Mouse (Mus musculus): Measurements from ENCODE around the gene Aox1.

Aox1 gene

GRCm38 (mm10) chr1:58110241-58110640, 80.5 kb downstream of the Aox1 start:
- DNase-seq (ENCODE audit: low spot score in 2 of 2): no peak

DNA sequence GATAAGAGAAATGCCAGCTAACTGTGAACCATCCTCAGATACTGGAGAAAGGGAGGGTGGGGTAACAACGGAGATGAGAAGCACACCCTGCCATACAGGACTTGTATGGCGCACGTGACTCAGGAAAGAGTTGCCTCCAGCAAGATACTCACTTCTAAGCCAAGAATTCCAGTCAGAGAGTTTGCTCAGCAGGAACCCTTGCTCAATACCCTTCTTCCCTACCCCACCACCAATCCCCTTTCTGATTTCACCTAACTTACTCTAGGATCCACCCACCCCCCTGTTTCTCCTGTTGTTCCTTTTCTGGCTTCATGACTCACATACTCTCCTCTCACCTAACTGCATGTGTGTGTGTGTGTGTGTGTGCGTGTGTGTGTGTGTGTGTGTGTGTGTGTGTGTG, 81.6 kb downstream of the Aox1 start:
- no peak for DNase-seq (ENCODE audit: low spot score in 2 of 2)

DNA sequence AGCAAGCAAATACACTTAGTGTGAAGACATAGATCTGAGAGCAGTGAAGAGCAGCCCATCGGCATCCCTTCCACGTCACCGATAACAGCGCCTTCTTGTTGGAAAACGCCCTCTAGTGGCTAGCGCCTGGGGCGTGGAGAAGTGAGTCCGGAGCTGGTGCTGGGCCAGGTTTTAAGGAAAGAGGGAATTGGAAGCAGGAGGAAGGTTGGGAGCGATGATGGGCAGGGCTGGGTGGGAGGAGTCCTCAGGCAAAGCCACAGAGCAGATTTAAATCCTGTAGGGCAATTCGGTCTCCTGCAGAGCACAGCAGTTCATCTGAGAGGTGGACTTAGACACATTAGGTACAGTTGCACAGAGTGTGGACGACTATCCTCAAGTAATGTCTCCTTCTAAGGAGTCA, 83.1 kb downstream of the Aox1 start, which contains the start of gene Aox3:
Gene Aox3, plus strand, starts transcription at position 251 of the 400 bp plus-strand sequence.
- DNase-seq (ENCODE audit: low spot score in 2 of 2): peak; percentile 55 to 56

GRCm38 (mm10) chr1:58113441-58113840, 83.7 kb downstream of the Aox1 start:
- no peak for DNase-seq (ENCODE audit: low spot score in 2 of 2)

DNA sequence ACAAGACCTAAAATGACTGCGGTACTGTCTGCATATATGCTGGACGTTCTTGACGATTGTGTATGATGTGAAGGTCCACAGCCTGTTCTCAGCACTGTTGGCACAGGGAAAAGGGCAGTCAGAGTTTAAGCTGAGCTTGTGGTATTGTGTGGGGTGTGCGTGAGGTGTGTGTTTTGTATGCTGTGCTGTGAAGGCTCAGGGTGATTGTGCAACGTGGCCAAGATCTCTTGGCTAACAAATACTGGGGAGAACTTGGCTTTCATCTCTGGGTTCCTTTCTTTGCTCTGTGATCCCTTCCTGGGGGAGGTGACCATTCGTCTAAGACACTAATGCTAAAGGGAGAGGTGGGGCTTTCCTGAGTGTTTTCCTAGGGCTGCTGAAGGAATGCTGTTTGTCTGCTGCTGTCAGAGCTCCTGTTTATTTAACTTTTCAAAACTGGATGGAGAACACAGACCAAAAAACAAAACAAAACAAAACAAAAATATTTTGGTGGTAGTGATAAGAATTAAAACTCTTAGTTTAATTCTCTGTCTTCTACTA, 84.4 kb downstream of the Aox1 start:
- DNase-seq (ENCODE audit: low spot score in 2 of 2): no peak

GRCm38 (mm10) chr1:58114666-58115375, 85.1 kb downstream of the Aox1 start:
- no peak for DNase-seq (ENCODE audit: low spot score in 2 of 2)

GRCm38 (mm10) chr1:58118231-58118630, 88.5 kb downstream of the Aox1 start:
- DNase-seq (ENCODE audit: low spot score in 2 of 2): no peak

GRCm38 (mm10) chr1:58124901-58125300, 95.2 kb downstream of the Aox1 start:
- DNase-seq (ENCODE audit: low spot score in 2 of 2): no peak

DNA sequence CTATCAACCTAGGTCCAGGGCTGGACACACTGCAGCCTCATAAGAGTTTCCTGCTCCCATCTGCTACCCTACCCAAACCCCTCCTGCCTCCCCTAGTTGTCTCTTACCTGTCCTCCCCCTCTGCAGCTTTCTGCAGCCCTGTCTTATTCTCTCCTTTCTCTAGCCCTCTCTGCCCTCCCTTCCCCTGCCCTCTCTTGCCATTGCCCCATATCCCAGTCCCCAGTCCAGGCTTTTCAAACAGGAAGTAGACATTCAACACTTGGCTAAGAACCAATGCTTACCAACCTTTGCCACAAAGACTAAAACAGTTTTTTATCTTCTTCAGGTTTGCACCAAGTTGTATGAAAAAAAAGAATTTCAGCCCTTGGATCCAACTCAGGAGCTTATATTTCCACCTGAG, 108.2 kb downstream of the Aox1 start:
- no peak for DNase-seq (ENCODE audit: low spot score in 2 of 2)

- DNase-seq (ENCODE audit: low spot score in 2 of 2): no peak
These were observed 109.3 kb downstream of the Aox1 start for GRCm38 (mm10) chr1:58138986-58139385.

DNA sequence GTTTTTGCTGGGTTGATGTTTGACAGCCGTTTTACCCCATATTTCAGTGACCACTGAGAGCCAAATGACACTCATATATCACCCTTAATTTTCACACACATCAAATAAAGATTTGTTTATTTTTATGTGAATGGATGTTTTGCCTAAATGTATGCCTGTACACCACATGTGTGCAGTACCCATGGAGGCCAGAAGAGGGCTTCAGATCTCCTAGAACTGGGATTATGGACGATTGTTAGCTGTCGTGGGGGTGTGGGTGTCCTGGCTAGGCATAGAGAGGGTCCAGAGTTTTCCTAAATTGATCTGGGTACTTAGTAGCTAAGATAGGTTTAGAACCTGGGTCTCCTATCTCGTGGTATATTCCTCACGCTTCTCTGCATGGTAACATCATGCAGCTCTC, 110.9 kb downstream of the Aox1 start:
- no peak for DNase-seq (ENCODE audit: low spot score in 2 of 2)

- DNase-seq (ENCODE audit: low spot score in 2 of 2): peak in 1 of 2 experiments; percentile 39
These were observed 114.8 kb downstream of the Aox1 start for GRCm38 (mm10) chr1:58144384-58145069.

GRCm38 (mm10) chr1:58146026-58146425, 116.3 kb downstream of the Aox1 start:
- no peak for DNase-seq (ENCODE audit: low spot score in 2 of 2)

- no peak for DNase-seq (ENCODE audit: low spot score in 2 of 2)
These were observed 118.0 kb downstream of the Aox1 start for GRCm38 (mm10) chr1:58147776-58148175.

GRCm38 (mm10) chr1:58152247-58152646, 122.5 kb downstream of the Aox1 start:
- DNase-seq (ENCODE audit: low spot score in 2 of 2): no peak

All from right cerebral cortex, postnatal 36 days (tissue).